20 mouse cellular contexts compared by ENCODE assay signal in genomic region chr4:140271913-140272312, GRCm38 (mm10). TPM values are rescaled to one million over a fixed set of nuclear protein-coding genes. Genes with fewer than 3 reads are reported as not detected.
DNase-seq lines count a peak whose midpoint lies in the region; ATAC-seq lines count a peak whose summit lies in the region.
"Had no signal": no experiment of that assay in that cellular context is flagged by ENCODE, and none has a peak within 500 bp of the region (broad histone marks: within the 10 kb centered on the region; RNA-seq: fewer than 3 reads in every experiment).

No protein-coding gene starts in this region.

- ATAC-seq in megakaryocyte, adult 5-6 weeks (ENCODE audit: poor library complexity, severe bottlenecking): no peak
- no peak for ATAC-seq in hindbrain, embryonic 14.5 days (ENCODE audit: low FRiP score)
- ATAC-seq: CD4-positive, CD25-positive, alpha-beta regulatory T cell, adult 4 months; forebrain, embryonic 13.5 days; intestine, embryonic 16.5 days had no signal

- 82% methylated on average over 5 of the region's 5 CpGs for WGBS in hindbrain, embryonic 14.5 days

- no peaks in the 10 kb centered on the region for H3K4me1 ChIP-seq in megakaryocyte, embryonic 14.5 days
- H3K4me1 ChIP-seq in hindbrain, embryonic 14.5 days (replicated peaks; ENCODE audit: control insufficient read depth, insufficient read depth, low read length): peaks cover 4% of the 10 kb centered on the region; the same call in 1 of the 2 replicates
- H3K4me1 ChIP-seq: embryonic facial prominence, embryonic 13.5 days; heart, embryonic 12.5 days had no signal

- H3K4me3 ChIP-seq in megakaryocyte, embryonic 14.5 days (replicated peaks): peak overlapping the region; percentile 4
- no peak overlapping the region for H3K4me3 ChIP-seq in hindbrain, embryonic 14.5 days (replicated peaks; ENCODE audit: low read length)
- H3K4me3 ChIP-seq: embryonic facial prominence, embryonic 13.5 days; forebrain, embryonic 13.5 days; gastrocnemius, adult 2 months; heart, embryonic 12.5 days; hindbrain, embryonic 10.5 days; hindbrain, embryonic 15.5 days had no signal

- no peaks in the 10 kb centered on the region for H3K36me3 ChIP-seq in megakaryocyte, embryonic 14.5 days (replicated peaks; ENCODE audit: low read length)
- H3K36me3 ChIP-seq in hindbrain, embryonic 14.5 days (replicated peaks; ENCODE audit: control insufficient read depth, insufficient read depth): no peaks in the 10 kb centered on the region
- H3K36me3 ChIP-seq: embryonic facial prominence, embryonic 13.5 days; G1E; heart, embryonic 12.5 days; hindbrain, embryonic 10.5 days; hindbrain, embryonic 15.5 days had no signal

- no peak overlapping the region for H3K27ac ChIP-seq in hindbrain, embryonic 14.5 days
- H3K27ac ChIP-seq: embryonic facial prominence, embryonic 13.5 days; forebrain, embryonic 13.5 days; gastrocnemius, adult 2 months; hindbrain, embryonic 10.5 days; hindbrain, embryonic 15.5 days had no signal

- peak; percentile 30 for DNase-seq in cerebellum, adult 11 months
- DNase-seq in cerebellum, adult 9-10 months: no peak
- DNase-seq in cerebellum, postnatal 10 days: peak; percentile 69 to 77
- DNase-seq in hindbrain, embryonic 14.5 days (ENCODE audit: low spot score): no peak
- DNase-seq in retina, embryonic 14.5 days (ENCODE audit: low spot score): no peak
- DNase-seq: adrenal gland, postnatal 10 days; B cell, adult 2 months; gastrocnemius, adult 2 months; gastrocnemius, postnatal 25 days had no signal

- peaks cover 17% of the 10 kb centered on the region for H3K9me3 ChIP-seq in megakaryocyte, embryonic 14.5 days
- no peaks in the 10 kb centered on the region for H3K9me3 ChIP-seq in hindbrain, embryonic 14.5 days (ENCODE audit: control insufficient read depth, low read length)
- H3K9me3 ChIP-seq: embryonic facial prominence, embryonic 13.5 days; forebrain, embryonic 13.5 days; hindbrain, embryonic 15.5 days had no signal

- no peak overlapping the region for H3K9ac ChIP-seq in hindbrain, embryonic 14.5 days
- H3K9ac ChIP-seq: embryonic facial prominence, embryonic 13.5 days; forebrain, embryonic 13.5 days; heart, embryonic 12.5 days; hindbrain, embryonic 15.5 days had no signal

- no peaks in the 10 kb centered on the region for H3K27me3 ChIP-seq in megakaryocyte, embryonic 14.5 days (replicated peaks)
- no peaks in the 10 kb centered on the region for H3K27me3 ChIP-seq in hindbrain, embryonic 14.5 days (ENCODE audit: control insufficient read depth, insufficient read depth, low read length)
- H3K27me3 ChIP-seq: embryonic facial prominence, embryonic 13.5 days; forebrain, embryonic 13.5 days; heart, embryonic 12.5 days; hindbrain, embryonic 15.5 days had no signal

- no peak overlapping the region for H3K4me2 ChIP-seq in hindbrain, embryonic 14.5 days (replicated peaks)
- H3K4me2 ChIP-seq: embryonic facial prominence, embryonic 13.5 days; forebrain, embryonic 13.5 days; heart, embryonic 12.5 days; hindbrain, embryonic 15.5 days had no signal

RNA-seq across cellular contexts. Expression of gene Igsf21, which starts 25.3 kb away (rescaled TPM):
- not detected in 2 replicates for polyA plus RNA-seq in megakaryocyte, embryonic 14.5 days (2012; ENCODE audit: insufficient read depth, low replicate concordance)
- not detected in 2 replicates for total RNA-seq in megakaryocyte, adult 5-6 weeks (2015)
- total RNA-seq in megakaryocyte, adult 5-6 weeks (2017): not detected in 2 replicates
- polyA plus RNA-seq in hindbrain, embryonic 14.5 days (2014; fragmentation: Nextera tagmentation; extraction: Ambion mirVana): 64.4 and 75.1 TPM in 2 replicates
- total RNA-seq: G1E; granulocyte monocyte progenitor cell, adult 5-6 weeks had no signal
- polyA plus RNA-seq: CD4-positive, CD25-positive, alpha-beta regulatory T cell, adult 4 months; G1E had no signal

Comparison
In these comparisons a context has a peak if more than half of its experiments do, and no peak if none do; other contexts are left out.
1. DNase-seq: peak in cerebellum, adult 11 months (single experiment) and cerebellum, postnatal 10 days (2 of 2); none in cerebellum, adult 9-10 months (single experiment), hindbrain, embryonic 14.5 days (single experiment) and retina, embryonic 14.5 days (single experiment).
2. RNA of gene Igsf21, which starts 25.3 kb away (polyA plus RNA-seq): 64.4 to 75.1 TPM in hindbrain, embryonic 14.5 days; not detected in megakaryocyte, embryonic 14.5 days; every median in the first group is over 10 times any median in the second.